Mouse (Mus musculus) midbrain, embryonic 14.5 days (tissue): ENCODE measurements around the gene Pth2. TPM values are rescaled to one million over a fixed set of nuclear protein-coding genes. Genes with fewer than 3 reads are reported as not detected.
A peak's percentile ranks its signal among the peaks of the same experiment; 100 is the strongest.

ENCODE experiments used
- ATAC-seq: fragments of 200-750 bp; cut with Nextera tagmentation; 2 replicates; pipeline ENCODE4 v1.8.0; 2017; ENCODE audit warnings: moderate number of reproducible peaks, moderate library complexity; ENCODE audit not compliant: low FRiP score, low TSS enrichment
- DNase-seq: peaks from one replicate; pipeline ENCODE4 v3.0.0-alpha.2; 2015
- H3K27ac ChIP-seq: fragments of 300-500 bp; sonication (generic); replicated peaks from 2 replicates; pipeline ENCODE4 v1.5.1; 2014; ENCODE audit warnings: mild to moderate bottlenecking, low read depth, low read length, moderate library complexity
- H3K27me3 ChIP-seq: fragments of 300-500 bp; sonication (generic); 2 replicates; pipeline ENCODE4 v1.6.1; 2014; ENCODE audit warnings: low read length, control low read depth, mixed read lengths; ENCODE audit not compliant: control insufficient read depth, insufficient read depth
- H3K36me3 ChIP-seq: fragments of 300-500 bp; sonication (generic); 2 replicates; pipeline ENCODE4 v1.6.1; 2014; ENCODE audit warnings: low read length, control low read depth; ENCODE audit not compliant: control insufficient read depth, insufficient read depth
- H3K4me1 ChIP-seq: fragments of 300-500 bp; sonication (generic); 2 replicates; pipeline ENCODE4 v1.6.1; 2014; ENCODE audit warnings: mild to moderate bottlenecking, antibody characterized with exemption, low read length, control low read depth; ENCODE audit not compliant: control insufficient read depth, insufficient read depth
- H3K4me2 ChIP-seq: fragments of 300-500 bp; sonication (generic); 2 replicates; pipeline ENCODE4 v1.6.1; 2014; ENCODE audit warnings: mild to moderate bottlenecking, low read length, moderate library complexity
- H3K4me3 ChIP-seq: fragments of 300-500 bp; sonication (generic); replicated peaks from 2 replicates; pipeline ENCODE4 v1.5.1; 2014; ENCODE audit warnings: low read depth, low read length
- H3K9ac ChIP-seq: fragments of 300-500 bp; sonication (generic); replicated peaks from 2 replicates; pipeline ENCODE4 v1.6.1; 2014; ENCODE audit warnings: mild to moderate bottlenecking, low read length, moderate library complexity
- H3K9me3 ChIP-seq: fragments of 300-500 bp; sonication (generic); 2 replicates; pipeline ENCODE4 v1.6.1; 2016; ENCODE audit warnings: low read length, control low read depth, mixed read lengths; ENCODE audit not compliant: control insufficient read depth
- WGBS: fragments of 180-500 bp; shearing (Covaris S2); extraction: QIAGEN DNeasy Blood & Tissue Kit; methylation state at CpG from one replicate; pipeline ENCODE4 v1.1.7; 2014; 5-methylcytosine and 5-hydroxymethylcytosine counted together
- polyA plus RNA-seq: library from polyadenylated mRNA; unstranded; fragments of >200 nt; fragmentation: Nextera tagmentation; extraction: Ambion mirVana; gene quantifications from 2 replicates; pipeline ENCODE4 v1.2.1, GENCODE M21; 2014

The Pth2 gene
- polyA plus RNA-seq, 1 experiment from 2014 or later = 0.68 TPM

- H3K36me3 ChIP-seq = 0 out of 2 replicates have a peak, but pooled peaks cover 16% of the 10 kb centered on the region
- DNase-seq (peak; percentile 32), ATAC-seq (no peak)
- H3K9ac ChIP-seq = no peak within 1 kb of the TSS; the same call in 1 of the 2 replicates
- H3K27ac ChIP-seq = no peak within 1 kb of the TSS
- no peaks in the 10 kb centered on the region for H3K9me3 ChIP-seq
- peaks cover 18% of the 10 kb centered on the region for H3K4me1 ChIP-seq
- peaks cover 60% of the 10 kb centered on the region for H3K27me3 ChIP-seq
- peak within 1 kb of the TSS; percentile 30 for H3K4me3 ChIP-seq
- peak within 1 kb of the TSS; percentile 66 for H3K4me2 ChIP-seq
- 2% methylated on average over 41 of the region's 41 CpGs for WGBS
Measured at GRCm38 (mm10) chr7:45163735-45164490, 16.9 kb upstream of the Pth2 start, which contains the start of gene Slc17a7. Slc17a7 (plus strand) TSS chr7:45163949.

GRCm38 (mm10) chr7:45164833-45165232 is 16.0 kb upstream of the Pth2 start:
- no peak for ATAC-seq
- 63% methylated on average over 5 of the region's 5 CpGs for WGBS

GRCm38 (mm10) chr7:45165701-45166100 is 15.1 kb upstream of the Pth2 start:
- no peak overlapping the region for H3K9ac ChIP-seq
- ATAC-seq (no peak), DNase-seq (no peak)
- H3K4me3 ChIP-seq = no peak overlapping the region
- no peaks in the 10 kb centered on the region for H3K9me3 ChIP-seq
- 48% methylated on average over 11 of the region's 11 CpGs for WGBS
- no peak overlapping the region for H3K4me2 ChIP-seq
- H3K36me3 ChIP-seq = 0 out of 2 replicates have a peak, but pooled peaks cover under 1% of the 10 kb centered on the region
- no peak overlapping the region for H3K27ac ChIP-seq
- H3K27me3 ChIP-seq = peaks cover 66% of the 10 kb centered on the region
- H3K4me1 ChIP-seq = peaks cover 18% of the 10 kb centered on the region

More at GRCm38 (mm10) chr7:45164833-45165232, 16.0 kb upstream of the Pth2 start:
- Histone ChIP-seq H3K27me3 (peaks cover 66% of the 10 kb centered on the region), H3K4me2 (no peak overlapping the region), H3K9me3 (no peaks in the 10 kb centered on the region), H3K4me3 (no peak overlapping the region), H3K27ac (no peak overlapping the region), H3K9ac (no peak overlapping the region), H3K4me1 (peaks cover 18% of the 10 kb centered on the region), H3K36me3 (0 out of 2 replicates have a peak, but pooled peaks cover 9% of the 10 kb centered on the region)
- no peak for DNase-seq

GRCm38 (mm10) chr7:45166950-45167401 is 13.8 kb upstream of the Pth2 start:
- no peak overlapping the region for H3K4me2 ChIP-seq
- no peaks in the 10 kb centered on the region for H3K36me3 ChIP-seq
- H3K9me3 ChIP-seq = no peaks in the 10 kb centered on the region
- no peak overlapping the region for H3K4me3 ChIP-seq
- H3K9ac ChIP-seq = no peak overlapping the region; the same call in 1 of the 2 replicates
- whole genome bisulfite sequencing = 25% methylated on average over 9 of the region's 10 CpGs
- peaks cover 66% of the 10 kb centered on the region for H3K27me3 ChIP-seq
- H3K4me1 ChIP-seq = peaks cover 18% of the 10 kb centered on the region
- no peak overlapping the region for H3K27ac ChIP-seq
- ATAC-seq = no peak
- DNase-seq = no peak

GRCm38 (mm10) chr7:45167761-45168445 is 12.9 kb upstream of the Pth2 start:
- Histone ChIP-seq H3K27ac (no peak overlapping the region), H3K36me3 (no peaks in the 10 kb centered on the region), H3K4me1 (peaks cover 11% of the 10 kb centered on the region), H3K27me3 (peaks cover 66% of the 10 kb centered on the region), H3K4me2 (peak overlapping the region; percentile 21), H3K9ac (peak overlapping the region; percentile 31; the same call in 1 of the 2 replicates), H3K4me3 (no peak overlapping the region), H3K9me3 (no peaks in the 10 kb centered on the region)
- ATAC-seq (no peak), DNase-seq (peak; percentile 46)
- under 1% methylated on average over 19 of the region's 19 CpGs for WGBS

GRCm38 (mm10) chr7:45168656-45169055 is 12.1 kb upstream of the Pth2 start:
- Histone ChIP-seq H3K36me3 (no peaks in the 10 kb centered on the region), H3K27ac (no peak overlapping the region), H3K27me3 (peaks cover 59% of the 10 kb centered on the region), H3K4me1 (peaks cover 9% of the 10 kb centered on the region), H3K4me3 (0 out of 2 replicates have a peak overlapping the region, but pooled peaks have one; percentile 5), H3K4me2 (peak overlapping the region; percentile 24; the same call in 1 of the 2 replicates), H3K9me3 (no peaks in the 10 kb centered on the region), H3K9ac (no peak overlapping the region)
- ATAC-seq = no peak
- WGBS = 3% methylated on average over 24 of the region's 24 CpGs
- no peak for DNase-seq

- no peak for DNase-seq
- Histone ChIP-seq H3K9ac (no peak overlapping the region), H3K4me3 (no peak overlapping the region), H3K4me2 (no peak overlapping the region), H3K4me1 (peaks cover 6% of the 10 kb centered on the region; the same call in 1 of the 2 replicates), H3K36me3 (no peaks in the 10 kb centered on the region), H3K27ac (no peak overlapping the region), H3K9me3 (no peaks in the 10 kb centered on the region), H3K27me3 (peaks cover 58% of the 10 kb centered on the region)
- WGBS = 94% methylated on average over 3 of the region's 3 CpGs
- ATAC-seq = no peak
Measured at GRCm38 (mm10) chr7:45169495-45169894, 11.3 kb upstream of the Pth2 start.

GRCm38 (mm10) chr7:45172974-45173373 is 7.8 kb upstream of the Pth2 start:
- peaks cover 6% of the 10 kb centered on the region; the same call in 1 of the 2 replicates for H3K4me1 ChIP-seq
- no peak overlapping the region for H3K4me2 ChIP-seq
- no peak overlapping the region for H3K9ac ChIP-seq
- H3K27me3 ChIP-seq = peaks cover 58% of the 10 kb centered on the region
- H3K4me3 ChIP-seq = no peak overlapping the region
- no peak overlapping the region for H3K27ac ChIP-seq
- DNase-seq (no peak), ATAC-seq (no peak)
- no peaks in the 10 kb centered on the region for H3K9me3 ChIP-seq
- no peaks in the 10 kb centered on the region for H3K36me3 ChIP-seq
- 65% methylated on average over 7 of the region's 7 CpGs for WGBS
